Mouse (Mus musculus) spleen, postnatal 4 days (tissue): ENCODE measurements around the gene Cdan1.
A peak's percentile ranks its signal among the peaks of the same experiment; 100 is the strongest.

Experiments used
- DNase-seq, 2 experiments: peaks; one replicate each; pipeline ENCODE4 v3.0.0; 2022; ENCODE audit warnings: low spot score in 2 of 2

Cdan1 gene

DNA sequence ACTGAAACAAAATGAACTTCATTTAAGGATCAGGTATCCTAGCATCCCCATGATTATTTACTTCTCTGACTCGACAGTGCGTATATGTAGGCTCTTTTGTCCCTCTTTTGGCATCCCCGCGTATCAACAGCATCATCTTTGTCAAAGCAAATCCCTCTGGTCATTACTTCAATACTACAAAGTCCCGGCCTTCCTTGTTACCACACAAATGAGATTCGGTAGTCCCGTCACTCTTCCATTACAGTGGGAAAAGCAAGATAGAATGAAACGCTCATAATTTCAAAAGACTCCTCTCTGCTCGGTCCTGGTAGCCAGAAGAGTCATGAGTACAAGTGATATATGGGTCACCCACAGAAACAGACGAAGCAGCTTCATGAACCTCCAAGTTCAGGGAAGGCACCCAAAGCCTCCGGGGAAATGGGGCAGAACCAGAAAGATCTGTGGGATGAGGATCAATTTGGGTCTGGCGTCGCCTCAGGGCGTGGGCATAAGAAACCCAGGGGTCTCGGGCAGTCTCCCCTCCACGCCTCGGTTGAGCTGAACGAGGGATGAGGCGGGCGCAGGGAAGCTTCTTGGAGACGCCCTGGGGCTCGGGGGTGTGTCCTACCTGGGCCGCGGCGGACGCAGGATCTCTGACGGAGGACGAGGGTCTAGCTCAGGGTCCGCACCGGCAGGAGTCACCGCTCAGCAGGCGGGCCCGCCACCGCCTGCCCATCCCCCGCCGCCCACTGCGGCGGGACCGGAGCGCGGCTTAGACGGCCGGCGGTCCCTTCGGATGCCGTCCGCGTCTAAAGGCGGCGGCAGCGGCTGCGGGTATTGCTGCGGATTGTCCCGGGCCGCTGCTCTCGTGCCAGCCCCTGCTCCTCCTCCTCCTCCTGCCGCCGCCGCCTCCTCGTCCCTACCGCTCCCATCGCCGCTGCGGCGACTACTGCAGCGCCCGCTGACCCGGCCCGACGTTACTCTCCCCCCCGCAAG is at the start of gene Cdan1:
Gene Cdan1 (minus strand): TSS at position 680 of the 975 bp plus-strand sequence.
- peak; percentile 63 to 85 for DNase-seq

- DNase-seq, result no peak
Observed at GRCm38 (mm10) chr2:120896361-120896760, 46.4 kb upstream of the Cdan1 start.

DNA sequence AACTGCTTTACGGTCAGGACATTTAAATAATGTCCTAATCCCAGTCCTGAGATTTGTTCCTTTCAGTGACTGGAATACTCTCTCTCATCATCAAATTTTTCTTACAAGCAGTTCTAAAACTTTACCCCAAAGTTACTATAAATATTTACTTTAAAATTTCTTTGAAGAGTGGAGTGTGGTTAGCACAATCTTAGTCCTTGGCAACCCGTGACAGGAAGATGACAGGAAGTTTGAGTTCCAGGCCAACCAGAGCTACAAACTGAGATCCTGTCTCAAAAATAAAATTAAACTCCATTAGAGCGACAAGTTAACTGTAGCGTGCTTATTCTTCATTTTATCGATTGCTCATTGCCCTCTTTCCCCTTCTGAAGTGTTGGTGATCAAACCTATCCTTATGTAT is 37.7 kb upstream of the Cdan1 start:
- DNase-seq, result no peak

DNA sequence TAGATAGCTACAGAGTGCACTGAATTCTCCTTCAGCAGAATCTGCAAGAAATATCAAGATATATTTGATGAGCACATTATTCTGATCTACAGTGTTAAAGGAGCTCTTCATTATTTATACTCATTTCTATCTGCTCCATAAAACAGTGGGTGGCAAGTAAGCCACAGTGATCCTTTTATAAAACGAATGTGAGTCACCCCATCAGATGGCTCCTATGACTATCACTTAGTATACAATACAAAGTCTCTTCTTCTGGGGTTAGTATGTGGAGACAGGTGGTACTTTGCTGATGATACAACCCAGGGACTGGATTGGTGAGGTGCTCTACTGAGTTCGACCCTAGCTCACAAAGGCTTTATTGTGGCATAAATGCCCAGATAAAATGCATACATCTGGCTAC is 23.3 kb upstream of the Cdan1 start:
- no peak for DNase-seq

GRCm38 (mm10) chr2:120871447-120872336 is 21.8 kb upstream of the Cdan1 start:
- no peak for DNase-seq

- DNase-seq, result no peak
Observed at GRCm38 (mm10) chr2:120867336-120867735, 17.4 kb upstream of the Cdan1 start.

DNA sequence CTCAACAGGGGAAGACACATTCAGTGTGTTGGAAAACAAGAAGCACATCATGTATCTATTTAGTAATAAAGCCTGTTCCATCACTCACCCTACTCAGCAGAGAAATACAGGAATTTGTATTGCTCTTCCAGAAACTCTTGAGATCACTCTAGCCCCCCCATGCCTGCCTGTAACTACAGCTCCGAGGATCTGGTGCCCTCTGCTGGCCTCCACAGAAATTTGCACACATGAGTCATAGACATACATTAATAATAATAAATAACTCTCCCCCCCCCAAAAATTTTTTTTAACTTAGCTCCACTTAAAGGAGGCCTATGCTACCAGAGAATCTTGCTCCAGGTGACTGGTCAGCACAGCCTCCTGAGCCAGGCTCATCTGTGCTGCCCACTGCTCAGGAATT is 16.6 kb upstream of the Cdan1 start:
- DNase-seq, result peak; percentile 21 to 69

- no peak for DNase-seq
Observed at GRCm38 (mm10) chr2:120863389-120863788, 13.5 kb upstream of the Cdan1 start.

DNA sequence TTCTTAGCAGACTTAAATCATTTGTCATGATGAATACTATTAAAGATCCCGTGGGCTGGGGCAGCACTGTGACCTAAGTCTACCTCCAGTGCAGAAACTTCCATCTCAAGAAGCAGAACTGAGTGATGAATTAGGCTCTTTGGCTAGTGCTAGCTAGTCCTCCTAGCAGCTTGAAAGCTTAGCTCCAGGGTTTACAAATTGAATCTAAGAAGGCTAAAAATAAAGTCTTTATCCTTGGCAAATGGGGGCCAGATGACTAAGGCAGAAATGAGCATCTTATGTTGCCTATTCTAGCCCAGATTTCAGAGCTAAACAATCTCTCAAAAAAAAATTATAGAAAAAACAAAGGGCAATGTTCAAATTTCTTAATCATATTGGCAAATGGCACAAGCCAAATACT is 10.8 kb upstream of the Cdan1 start:
- DNase-seq, result no peak

- DNase-seq, result no peak
Observed at GRCm38 (mm10) chr2:120858131-120858530, 8.2 kb upstream of the Cdan1 start.

DNA sequence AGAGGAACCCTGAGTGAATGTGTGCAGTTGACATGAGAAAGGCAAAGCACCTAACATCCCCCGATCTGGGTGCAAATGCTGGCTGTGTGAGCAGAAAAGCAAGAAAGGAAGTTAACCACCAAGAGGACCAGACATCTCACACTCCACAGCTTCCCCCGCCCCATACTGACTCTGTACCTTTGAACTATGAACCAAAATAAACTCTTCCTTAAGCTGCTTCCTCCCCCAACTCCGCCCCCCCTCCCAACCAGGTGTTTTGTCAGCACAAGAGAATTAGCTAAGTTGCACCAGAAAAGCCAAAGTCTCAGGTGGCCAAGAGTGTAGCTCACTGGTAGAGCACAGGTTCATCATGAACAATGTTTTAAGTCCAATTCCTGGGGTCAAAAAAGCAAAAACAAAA is 3.2 kb upstream of the Cdan1 start:
- DNase-seq, result peak in 1 of 2 experiments; percentile 38

- DNase-seq, result no peak
Observed at GRCm38 (mm10) chr2:120852626-120853025, 2.7 kb upstream of the Cdan1 start.

DNA sequence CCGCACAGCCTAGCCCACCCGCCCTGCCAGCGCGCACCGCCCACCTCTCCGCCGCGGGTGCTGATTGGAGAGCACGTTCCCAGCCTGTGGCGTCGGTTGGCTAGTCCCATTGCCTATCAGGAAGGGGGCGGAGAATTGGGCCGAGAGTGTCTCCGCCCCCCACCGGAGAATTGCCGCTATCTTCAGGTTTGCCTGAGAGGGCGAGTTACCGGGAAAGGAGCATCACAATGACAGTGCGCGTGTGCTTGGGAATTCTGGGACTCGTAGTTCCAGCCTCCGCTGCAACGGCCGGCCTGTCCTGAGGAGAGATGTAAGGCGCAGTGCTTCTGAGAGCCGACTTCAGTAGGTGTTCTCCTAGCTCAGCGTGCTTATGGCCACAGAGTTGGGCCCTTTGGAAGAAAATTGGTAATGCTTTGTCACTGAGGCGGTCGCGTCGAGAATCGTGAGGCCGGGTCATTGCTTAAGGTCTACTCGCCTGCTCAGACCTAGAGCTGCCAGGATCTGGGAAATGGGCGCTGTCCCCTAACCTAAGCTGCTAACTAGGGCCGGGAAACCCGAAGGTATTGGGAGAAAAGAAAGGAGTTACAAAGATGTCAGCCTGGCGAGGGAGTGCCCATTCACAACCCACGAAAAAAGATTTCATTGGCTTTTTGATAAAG is 625 bp upstream of the Cdan1 start, which contains the start of gene Ttbk2:
Gene Ttbk2 (minus strand): TSS at position 181 of the 659 bp plus-strand sequence.
- peak; percentile 97 to 99 for DNase-seq

GRCm38 (mm10) chr2:120845280-120845679 is 4.6 kb downstream of the Cdan1 start:
- DNase-seq, result no peak

DNA sequence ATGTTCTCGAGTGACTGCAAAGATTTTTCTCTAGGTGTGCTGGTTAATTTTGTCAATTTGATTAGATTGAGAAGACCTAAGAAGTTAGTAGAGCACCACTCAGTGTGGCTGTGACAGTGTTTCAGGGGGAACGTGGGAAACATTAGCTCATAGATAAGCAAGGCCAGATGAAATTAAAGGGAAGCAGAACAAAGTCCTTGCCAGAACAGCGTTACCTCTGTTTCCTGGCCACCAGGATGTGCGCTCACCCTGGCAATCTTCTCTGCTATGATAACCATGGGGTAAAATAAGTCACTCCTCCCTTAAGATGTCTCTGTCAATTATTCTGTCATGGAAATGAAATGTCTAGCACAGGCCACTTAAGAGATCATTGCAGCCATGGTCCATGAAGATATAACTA is 5.9 kb downstream of the Cdan1 start:
- no peak for DNase-seq

DNA sequence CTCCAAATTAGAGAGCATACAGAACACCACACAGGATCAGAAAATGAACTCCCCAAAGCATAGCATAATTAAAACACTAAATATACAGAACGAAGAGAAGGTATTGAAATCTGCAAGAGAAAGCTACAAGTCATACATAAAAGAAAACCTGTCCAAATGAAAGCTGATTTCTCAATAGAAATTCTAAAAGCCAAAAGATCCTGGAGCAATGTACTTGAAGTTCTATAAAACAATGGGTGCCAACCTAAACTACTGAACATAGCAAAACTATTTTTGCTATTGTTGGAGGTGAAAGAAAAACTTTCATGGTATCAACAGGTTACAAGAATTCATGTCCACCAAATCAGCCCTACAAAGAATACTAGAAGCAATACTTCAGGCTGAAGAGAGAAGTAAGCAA is 8.7 kb downstream of the Cdan1 start:
- DNase-seq, result no peak

DNA sequence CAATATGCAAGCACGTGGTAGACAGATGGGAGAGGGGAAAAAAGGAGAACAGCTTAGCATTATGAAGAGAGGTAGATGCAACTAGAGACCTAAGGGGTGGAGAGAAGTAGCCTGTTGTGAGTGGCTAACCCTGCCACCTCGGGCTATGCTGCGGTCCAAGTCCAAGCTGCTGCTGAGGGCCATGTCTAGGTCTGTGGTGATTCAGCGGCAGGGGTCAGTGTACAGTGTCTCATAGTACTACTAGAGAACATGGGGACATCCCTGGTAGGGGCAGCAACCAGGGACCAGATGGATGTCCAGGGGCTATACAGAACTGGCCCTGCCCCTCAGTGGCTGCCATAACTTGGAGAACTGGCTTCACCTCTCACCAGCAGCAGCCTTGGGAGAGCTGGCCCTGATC is 14.8 kb downstream of the Cdan1 start:
- no peak for DNase-seq

GRCm38 (mm10) chr2:120826936-120827638 is 22.8 kb downstream of the Cdan1 start:
- DNase-seq, result no peak

DNA sequence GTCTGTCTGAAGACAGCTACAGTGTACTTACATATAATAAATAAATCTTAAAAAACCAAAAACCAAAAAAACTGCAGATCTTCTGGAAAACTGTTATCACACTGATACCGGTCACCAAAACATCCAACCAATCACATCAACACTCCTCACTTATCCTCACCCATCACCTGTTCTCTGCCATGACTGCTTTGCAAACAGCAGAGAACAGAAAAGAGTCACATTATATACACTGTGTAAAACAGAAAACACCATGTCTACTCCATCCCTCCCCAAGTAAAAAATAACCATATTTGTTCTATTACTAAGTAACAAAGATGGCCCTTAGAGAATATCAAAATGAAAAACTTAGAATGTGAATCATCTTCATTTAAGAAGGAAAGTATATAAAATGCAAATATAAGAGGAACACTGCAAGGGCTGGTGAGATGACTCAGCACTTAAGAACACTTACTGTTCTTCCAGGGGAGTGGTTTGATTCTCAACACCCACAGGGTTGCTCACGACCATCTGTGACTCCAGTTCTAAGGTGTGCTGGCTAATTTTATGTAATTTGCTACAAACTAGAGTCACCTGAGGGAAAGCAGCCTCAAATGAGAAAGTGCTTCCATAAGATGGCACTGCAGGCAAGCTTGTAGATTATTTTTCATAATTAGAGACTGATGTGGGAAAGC is 79.5 kb downstream of the Cdan1 start:
- no peak for DNase-seq

DNA sequence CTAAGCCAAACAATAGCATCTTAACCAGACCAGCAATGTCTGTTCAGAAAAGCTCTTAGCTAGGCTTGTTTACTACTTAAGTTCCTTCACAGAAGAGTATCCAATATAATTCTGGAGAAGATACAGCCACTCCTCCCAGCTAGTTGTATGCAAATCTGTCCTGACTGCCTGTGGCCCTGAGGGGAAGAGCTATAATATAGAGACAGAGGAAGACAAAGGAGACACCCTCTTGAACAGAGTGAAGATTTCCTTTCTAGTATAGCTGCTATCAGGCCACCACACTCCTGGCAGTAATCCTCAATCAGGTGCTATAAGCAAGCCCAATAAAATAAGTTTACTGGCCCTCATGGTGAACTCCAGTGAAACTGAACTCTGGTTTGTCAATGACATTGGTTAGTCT is 88.0 kb downstream of the Cdan1 start:
- no peak for DNase-seq

- no peak for DNase-seq
Observed at GRCm38 (mm10) chr2:120748041-120748440, 101.9 kb downstream of the Cdan1 start.
